Mouse (Mus musculus) heart, postnatal 36 days (tissue): ENCODE measurements at regions not wholly inside any gene's neighbourhood (a gene's known extent, or its start where the extent isn't known, plus 50 kb on each side); places are given as distances from the start of the nearest gene placed in this dataset.
A peak's percentile ranks its signal among the peaks of the same experiment; 100 is the strongest.

ENCODE experiments used
- DNase-seq, 2 experiments: peaks; one replicate each; pipeline ENCODE4 v3.0.0; 2021 to 2022
- intact Hi-C: fragments of 180-260 bp; cut with DNase I; formaldehyde crosslinking; loops from one replicate; pipeline ENCODE4 v1.15.1; 2025

GRCm38 (mm10) chr5:119133378-119133777 lies 537.1 kb upstream of the Tbx3 start:
- intact Hi-C loops, result no loop called here

DNA sequence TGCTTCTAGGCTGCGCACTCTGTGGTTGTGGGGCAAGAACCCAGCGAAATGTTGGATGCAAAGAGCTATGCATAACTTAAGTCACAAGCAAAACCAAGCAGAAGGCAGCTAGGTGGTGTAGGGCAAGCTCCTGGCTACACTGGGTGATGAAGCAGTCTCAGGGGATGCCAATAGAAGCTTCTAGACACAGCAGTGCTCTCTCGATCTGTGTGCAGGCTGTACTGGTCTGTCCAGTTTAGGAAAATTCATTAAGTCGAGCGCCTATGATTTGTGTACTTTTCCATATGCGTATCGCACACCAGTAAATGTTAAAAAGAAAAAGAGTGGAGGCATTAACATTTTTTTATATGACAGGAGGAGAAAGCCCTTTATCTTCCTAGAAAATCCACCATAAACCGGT lies 533.6 kb upstream of the Tbx3 start:
- intact Hi-C loops, result no loop called here
- no peak for DNase-seq

More at GRCm38 (mm10) chr5:119133378-119133777, 537.1 kb upstream of the Tbx3 start:
- no peak for DNase-seq

DNA sequence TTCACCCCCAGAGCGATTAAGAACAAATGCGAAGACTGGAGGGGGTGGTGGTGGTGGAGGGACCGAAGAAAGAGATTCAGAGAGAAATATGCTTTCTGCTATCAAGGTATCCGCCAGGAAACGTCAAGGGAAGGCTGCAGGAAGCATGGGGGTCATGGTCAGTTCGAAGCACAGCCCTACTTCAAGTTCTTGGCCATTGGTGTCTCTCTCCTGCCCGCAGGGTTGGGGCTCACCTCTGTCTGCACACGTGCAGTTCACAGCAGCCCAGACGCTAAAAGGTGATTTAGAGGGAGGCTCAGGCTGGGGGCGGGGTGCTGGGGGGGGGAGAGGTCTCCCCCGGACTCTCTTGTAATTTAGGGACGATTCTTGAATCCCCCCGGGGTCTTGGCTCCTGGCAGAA lies 533.1 kb upstream of the Tbx3 start:
- DNase-seq, result no peak
- intact Hi-C loops, result no loop called here

DNA sequence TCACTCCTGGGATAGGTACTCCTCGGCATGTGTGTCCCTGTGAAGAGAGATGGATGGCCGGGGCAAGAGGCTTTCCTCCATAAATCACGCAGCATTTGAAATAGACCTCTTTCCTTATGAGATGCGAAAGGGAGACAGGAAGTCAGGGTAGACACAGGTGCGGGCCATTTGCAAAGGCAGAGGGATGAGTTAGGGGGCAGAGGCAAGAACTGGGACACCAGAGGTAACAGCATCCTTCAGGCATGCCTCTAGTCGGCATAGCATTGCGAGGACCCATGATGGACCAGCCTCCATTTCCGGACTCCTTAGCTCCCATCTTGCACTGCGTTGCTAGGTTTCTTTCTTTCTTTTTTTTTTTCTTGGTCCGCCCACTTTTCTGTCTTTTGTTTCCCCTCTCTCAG lies 532.6 kb upstream of the Tbx3 start:
- DNase-seq, result no peak
- intact Hi-C loops, result no loop called here

DNA sequence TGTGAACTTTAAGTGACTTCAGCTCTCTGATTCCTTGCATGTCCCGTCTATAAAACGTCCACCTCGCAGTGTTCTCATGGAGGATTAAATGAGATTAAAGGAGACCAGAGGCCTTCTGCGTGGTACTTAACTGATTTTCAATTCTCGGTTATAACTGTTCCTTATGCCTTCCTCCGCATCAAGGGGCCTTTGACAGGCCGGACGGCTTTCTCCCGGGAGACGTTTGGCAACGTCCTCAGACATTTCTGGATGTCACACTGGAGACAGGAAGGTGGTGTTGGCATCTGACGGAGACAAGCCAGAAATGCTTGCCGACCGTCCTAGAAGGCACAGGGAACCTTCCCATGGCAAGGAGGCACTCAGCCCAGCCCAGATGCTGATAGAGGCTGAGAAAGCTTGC lies 532.2 kb upstream of the Tbx3 start:
- intact Hi-C loops, result no loop called here
- no peak for DNase-seq

DNA sequence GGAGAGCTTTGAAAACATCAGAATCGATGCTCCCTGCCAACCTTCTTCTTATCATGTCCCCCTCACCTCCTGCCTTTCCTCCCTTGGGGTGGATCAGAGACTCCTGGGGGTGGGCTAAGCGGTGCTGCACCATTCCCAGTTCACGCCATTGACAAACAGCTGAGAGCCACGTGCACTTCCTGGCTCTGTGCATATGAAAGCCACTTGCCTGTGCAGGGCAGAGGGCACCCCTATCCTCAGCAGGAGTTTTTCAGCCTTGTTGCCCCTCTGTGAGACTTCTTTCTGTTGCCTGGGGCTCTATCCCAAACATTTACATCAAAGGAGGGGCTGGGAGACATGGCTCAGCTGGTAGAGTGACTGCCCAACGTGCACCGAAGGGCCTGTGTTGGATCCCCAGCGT lies 531.1 kb upstream of the Tbx3 start:
- no peak for DNase-seq
- intact Hi-C loops, result no loop called here

DNA sequence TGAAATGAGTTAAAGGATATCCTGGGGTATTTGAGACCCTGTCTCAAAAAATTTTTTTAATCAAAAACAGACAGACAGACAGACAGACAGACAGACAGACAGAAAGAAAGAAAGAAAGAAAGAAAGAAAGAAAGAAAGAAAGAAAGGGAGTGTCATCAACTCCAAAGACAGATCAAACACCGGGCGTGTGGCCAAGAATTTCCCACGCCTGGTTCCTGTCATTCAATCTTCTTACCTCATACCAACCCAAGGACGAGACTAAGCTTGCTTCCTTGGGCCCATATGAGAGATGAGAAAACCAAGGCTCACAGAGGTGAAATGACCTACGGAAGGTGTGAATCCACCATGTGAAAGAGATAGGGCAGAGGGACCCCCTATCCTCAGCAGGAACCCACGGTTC lies 530.7 kb upstream of the Tbx3 start:
- no peak for DNase-seq
- intact Hi-C loops, result no loop called here

GRCm38 (mm10) chr5:119143411-119143810 lies 527.1 kb upstream of the Tbx3 start:
- intact Hi-C loops, result no loop called here
- DNase-seq, result no peak

GRCm38 (mm10) chr5:119149389-119150185 lies 520.9 kb upstream of the Tbx3 start:
- DNase-seq, result no peak
- intact Hi-C loops, result no loop called here

- no peak for DNase-seq
- intact Hi-C loops, result no loop called here
These were observed 517.4 kb upstream of the Tbx3 start for GRCm38 (mm10) chr5:119153086-119153485.

DNA sequence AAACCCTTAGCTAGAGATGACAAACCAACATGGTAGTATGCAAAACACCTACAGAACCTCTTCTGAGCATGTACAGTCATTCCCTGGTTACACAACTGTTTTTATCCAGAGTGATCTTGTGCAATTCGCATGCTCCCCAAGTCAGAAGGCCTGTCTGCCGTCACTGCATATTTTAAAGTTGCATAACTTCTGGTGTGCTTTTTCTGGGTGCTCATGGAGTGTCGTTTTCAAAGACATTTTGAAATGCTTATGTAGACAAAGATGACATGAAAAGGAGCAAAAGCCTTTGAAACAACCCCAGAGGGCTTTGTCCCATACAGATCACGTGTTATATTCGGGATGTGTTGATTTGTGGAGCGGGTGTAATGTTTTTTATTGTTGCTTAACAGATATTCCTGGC lies 513.8 kb upstream of the Tbx3 start:
- DNase-seq, result no peak
- intact Hi-C loops, result no loop called here

GRCm38 (mm10) chr5:119158171-119158570 lies 512.3 kb upstream of the Tbx3 start:
- intact Hi-C loops, result no loop called here
- no peak for DNase-seq

- intact Hi-C loops, result no loop called here
- no peak for DNase-seq
These were observed 508.3 kb upstream of the Tbx3 start for GRCm38 (mm10) chr5:119162132-119162675.

DNA sequence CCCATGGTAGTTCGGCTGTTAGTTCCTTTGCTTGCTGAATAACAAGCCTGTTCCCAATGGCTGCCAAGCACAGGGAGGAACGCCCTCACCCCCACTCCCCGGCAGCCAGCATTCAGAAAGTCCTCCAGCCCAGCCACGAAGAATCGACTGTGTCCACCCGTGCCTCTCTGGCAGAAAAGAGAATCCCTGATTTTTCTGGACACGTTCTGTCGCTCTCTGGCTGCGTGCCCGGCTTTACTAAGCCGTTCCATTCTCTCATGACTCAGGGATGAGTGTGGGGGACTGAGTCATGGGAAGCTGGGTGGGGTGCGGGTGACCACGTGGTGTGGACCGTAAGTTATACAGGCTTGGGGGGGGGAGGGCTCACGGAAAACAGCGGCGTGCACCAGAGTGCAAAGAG lies 502.8 kb upstream of the Tbx3 start:
- intact Hi-C loops, result no loop called here
- peak; percentile 75 to 79 for DNase-seq

GRCm38 (mm10) chr5:119169274-119169673 lies 501.2 kb upstream of the Tbx3 start:
- intact Hi-C loops, result no loop called here
- no peak for DNase-seq

DNA sequence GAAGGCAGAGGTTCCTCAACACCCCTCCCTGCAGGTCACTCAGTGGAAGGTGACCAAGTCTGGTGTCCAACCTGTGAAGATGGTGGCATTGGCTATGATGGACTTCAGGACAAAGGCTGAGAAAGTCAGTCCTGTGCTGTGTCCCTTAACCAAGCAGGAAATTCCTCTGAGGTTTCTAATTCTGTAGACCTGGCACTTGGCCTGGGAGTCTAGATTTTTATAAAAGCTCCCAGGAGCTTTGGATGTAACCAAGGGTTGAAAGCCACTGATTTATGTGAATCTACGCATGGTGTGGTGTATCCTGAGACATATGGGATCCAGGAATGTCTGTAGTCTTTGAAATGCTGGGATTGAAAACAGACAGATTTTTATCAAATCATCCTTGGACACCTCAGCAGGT lies 498.8 kb upstream of the Tbx3 start:
- no peak for DNase-seq
- intact Hi-C loops, result no loop called here

DNA sequence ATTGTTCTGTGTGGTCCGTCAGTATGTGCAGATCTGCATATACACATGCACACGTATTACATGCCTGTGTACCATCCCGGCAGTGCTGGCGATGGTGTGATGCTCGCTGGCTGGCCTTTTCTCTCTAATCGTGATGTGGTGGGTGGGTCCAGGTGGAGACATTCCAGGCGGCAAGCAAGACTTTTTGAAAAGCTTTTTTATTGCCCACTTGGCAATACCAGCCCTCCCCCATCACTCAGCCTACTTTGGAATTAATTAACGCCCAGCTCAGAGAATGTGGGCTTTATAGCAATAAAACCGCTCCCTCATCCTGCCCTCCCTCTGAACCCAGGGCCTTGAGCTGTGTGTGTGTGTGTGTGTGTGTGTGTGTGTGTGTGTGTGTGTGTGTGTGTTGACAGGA lies 491.7 kb upstream of the Tbx3 start:
- intact Hi-C loops, result no loop called here
- no peak for DNase-seq

- DNase-seq, result no peak
- intact Hi-C loops, result no loop called here
These were observed 486.9 kb upstream of the Tbx3 start for GRCm38 (mm10) chr5:119183545-119184047.

DNA sequence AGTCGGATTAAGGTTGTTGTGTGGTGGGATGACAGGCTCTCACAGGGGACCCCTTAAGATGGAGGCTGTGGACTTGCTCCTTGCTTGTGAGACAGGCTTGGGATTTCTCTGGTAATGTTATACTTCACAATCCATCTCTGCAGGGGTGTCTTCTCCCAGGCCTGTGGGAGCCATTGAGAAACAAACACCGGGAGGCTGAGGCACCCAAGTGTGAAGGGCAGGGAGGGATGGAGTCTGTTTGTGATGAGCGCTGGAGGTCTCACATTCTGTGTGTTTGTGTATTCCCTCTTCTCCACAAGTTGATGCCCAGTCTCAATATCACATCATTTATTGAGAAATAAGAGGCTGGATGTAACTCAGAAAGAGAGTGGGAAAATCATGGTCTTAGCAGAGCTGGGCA lies 483.9 kb upstream of the Tbx3 start:
- no peak for DNase-seq
- intact Hi-C loops, result no loop called here

- intact Hi-C loops, result no loop called here
- no peak for DNase-seq
These were observed 482.0 kb upstream of the Tbx3 start for GRCm38 (mm10) chr5:119188476-119188875.

DNA sequence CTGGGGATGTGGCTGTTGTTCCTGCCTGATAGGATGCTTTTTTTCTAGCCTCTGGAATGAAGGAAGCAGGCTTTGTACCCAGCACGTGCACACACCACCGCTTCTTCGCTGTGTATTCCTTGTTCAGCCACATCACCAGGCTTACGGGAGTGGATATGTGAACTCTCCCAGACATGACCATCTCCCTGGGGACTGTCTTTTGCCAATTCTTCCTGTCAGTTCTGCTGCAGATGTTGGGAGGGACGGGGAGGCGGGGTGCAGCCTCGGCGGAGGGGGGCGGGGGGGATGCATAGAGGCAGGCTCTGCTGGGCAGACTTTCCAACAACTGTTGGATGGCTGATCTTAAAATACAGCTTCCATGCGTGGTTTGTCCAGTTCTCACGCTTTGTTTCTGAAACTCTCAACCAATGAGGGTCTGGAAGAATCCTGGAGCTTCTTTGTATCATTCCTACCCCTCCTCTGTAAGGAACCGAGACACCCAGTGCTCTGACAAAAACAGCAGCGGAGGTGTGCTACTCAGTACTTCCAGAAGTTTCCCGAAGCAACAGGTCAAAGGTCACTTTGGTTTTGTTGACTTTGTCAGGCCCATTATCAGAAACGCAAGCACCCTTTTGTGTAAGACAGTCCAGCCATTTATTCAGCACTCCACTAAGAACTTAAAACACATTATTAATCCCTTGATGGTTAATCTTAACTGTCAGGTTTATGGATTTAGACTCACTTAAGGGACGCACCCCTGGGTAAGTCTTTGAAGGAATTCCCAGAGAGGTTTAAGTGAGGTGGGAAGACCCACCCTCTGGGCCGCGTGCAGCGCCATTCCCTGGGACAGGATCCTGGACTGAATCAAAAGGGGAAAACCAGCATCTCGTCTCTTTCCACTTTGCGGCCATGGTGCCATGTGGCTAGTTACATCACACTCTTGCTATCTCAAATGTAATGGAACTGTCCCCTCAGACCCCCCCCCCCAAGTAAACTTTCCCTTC lies 476.5 kb upstream of the Tbx3 start:
- intact Hi-C loops, result no loop called here
- DNase-seq, result peak; percentile 36 to 45
